Mouse (Mus musculus) splenic B cell, adult 2 months (primary cell): Measurements from ENCODE around the gene Nufip2.
"Not testable (repeated sequence)": the region's sequence is repeated elsewhere in the genome, so short reads cannot be mapped to it uniquely, and the experiment has no call there.

Experiments used
- DNase-seq: peaks from one replicate; pipeline ENCODE4 v3.0.0-alpha.2; 2011; ENCODE audit warnings: low read depth, low spot score
- H3K27me3 ChIP-seq: 2 replicates; pipeline ENCODE4 v1.6.1; 2012; ENCODE audit warnings: mild to moderate bottlenecking, low read length, moderate library complexity, mixed read lengths; ENCODE audit not compliant: control insufficient read depth, poor library complexity, insufficient read depth, severe bottlenecking
- H3K36me3 ChIP-seq: 2 replicates; pipeline ENCODE4 v1.6.1; 2012; ENCODE audit warnings: mild to moderate bottlenecking, low read length, moderate library complexity, mixed read lengths; ENCODE audit not compliant: control insufficient read depth, poor library complexity, insufficient read depth, severe bottlenecking

The Nufip2 gene

GRCm38 (mm10) chr11:77743966-77744365 is 58.0 kb downstream of the Nufip2 start:
- H3K36me3 ChIP-seq = no peaks in the 10 kb centered on the region
- DNase-seq = peak; percentile 29
- H3K27me3 ChIP-seq = no peaks in the 10 kb centered on the region

GRCm38 (mm10) chr11:77746652-77747051 is 60.7 kb downstream of the Nufip2 start:
- Histone ChIP-seq H3K36me3 (no peaks in the 10 kb centered on the region), H3K27me3 (no peaks in the 10 kb centered on the region)
- no peak for DNase-seq

- H3K27me3 ChIP-seq, H3K36me3 ChIP-seq, DNase-seq: not testable (repeated sequence)
Measured at GRCm38 (mm10) chr11:77747103-77747502, 61.1 kb downstream of the Nufip2 start.

- DNase-seq = no peak
- Histone ChIP-seq H3K36me3 (no peaks in the 10 kb centered on the region), H3K27me3 (no peaks in the 10 kb centered on the region)
Measured at GRCm38 (mm10) chr11:77748996-77749395, 63.0 kb downstream of the Nufip2 start.

GRCm38 (mm10) chr11:77752525-77752924 is 66.6 kb downstream of the Nufip2 start:
- no peaks in the 10 kb centered on the region for H3K36me3 ChIP-seq
- no peak for DNase-seq
- H3K27me3 ChIP-seq = no peaks in the 10 kb centered on the region

GRCm38 (mm10) chr11:77753469-77753868 is 67.5 kb downstream of the Nufip2 start:
- no peak for DNase-seq
- no peaks in the 10 kb centered on the region for H3K36me3 ChIP-seq
- no peaks in the 10 kb centered on the region for H3K27me3 ChIP-seq

GRCm38 (mm10) chr11:77760031-77760430 is 74.1 kb downstream of the Nufip2 start:
- Histone ChIP-seq H3K36me3 (no peaks in the 10 kb centered on the region), H3K27me3 (no peaks in the 10 kb centered on the region)
- DNase-seq = no peak

GRCm38 (mm10) chr11:77762783-77763672 is 77.1 kb downstream of the Nufip2 start, which contains the start of gene Myo18a:
Gene Myo18a, plus strand, starts transcription at chr11:77763246.
- no peaks in the 10 kb centered on the region for H3K27me3 ChIP-seq
- DNase-seq = peak; percentile 83
- no peaks in the 10 kb centered on the region for H3K36me3 ChIP-seq

GRCm38 (mm10) chr11:77763673-77764340 is 77.9 kb downstream of the Nufip2 start:
- Histone ChIP-seq H3K27me3 (no peaks in the 10 kb centered on the region), H3K36me3 (no peaks in the 10 kb centered on the region)
- no peak for DNase-seq

GRCm38 (mm10) chr11:77764694-77765458 is 78.9 kb downstream of the Nufip2 start:
- Histone ChIP-seq H3K36me3 (no peaks in the 10 kb centered on the region), H3K27me3 (no peaks in the 10 kb centered on the region)
- DNase-seq = no peak

- DNase-seq = no peak
- H3K27me3 ChIP-seq = no peaks in the 10 kb centered on the region
- no peaks in the 10 kb centered on the region for H3K36me3 ChIP-seq
Measured at GRCm38 (mm10) chr11:77765459-77765777, 79.5 kb downstream of the Nufip2 start.

- Histone ChIP-seq H3K36me3 (no peaks in the 10 kb centered on the region), H3K27me3 (no peaks in the 10 kb centered on the region)
- DNase-seq = peak; percentile 35
Measured at GRCm38 (mm10) chr11:77766351-77767001, 80.5 kb downstream of the Nufip2 start.

GRCm38 (mm10) chr11:77769496-77769895 is 83.5 kb downstream of the Nufip2 start:
- H3K27me3 ChIP-seq = no peaks in the 10 kb centered on the region
- no peaks in the 10 kb centered on the region for H3K36me3 ChIP-seq
- DNase-seq = no peak

- H3K36me3 ChIP-seq = no peaks in the 10 kb centered on the region
- no peaks in the 10 kb centered on the region for H3K27me3 ChIP-seq
- DNase-seq = no peak
Measured at GRCm38 (mm10) chr11:77770346-77770745, 84.4 kb downstream of the Nufip2 start.
